Mouse (Mus musculus) liver, embryonic 15.5 days (tissue): ENCODE measurements around the gene Sgpl1. TPM values are rescaled to one million over a fixed set of nuclear protein-coding genes. Genes with fewer than 3 reads are reported as not detected.

Experiments
- ATAC-seq: fragments of 200-750 bp; cut with Nextera tagmentation; 2 replicates; pipeline ENCODE4 v1.8.0; 2017; ENCODE audit warnings: moderate number of reproducible peaks, mild to moderate bottlenecking, moderate library complexity; ENCODE audit not compliant: insufficient read depth
- H3K27ac ChIP-seq: fragments of 300-500 bp; sonication (generic); replicated peaks from 2 replicates; pipeline ENCODE4 v1.5.1; 2015; ENCODE audit warnings: mild to moderate bottlenecking, inconsistent platforms
- H3K27me3 ChIP-seq: fragments of 300-500 bp; sonication (generic); 2 replicates; pipeline ENCODE4 v1.6.1; 2015; ENCODE audit warnings: mild to moderate bottlenecking, inconsistent platforms
- H3K36me3 ChIP-seq: fragments of 300-500 bp; sonication (generic); replicated peaks from 2 replicates; pipeline ENCODE4 v1.6.1; 2015; ENCODE audit warnings: moderate library complexity, mild to moderate bottlenecking, inconsistent platforms
- H3K4me1 ChIP-seq: fragments of 300-500 bp; sonication (generic); replicated peaks from 2 replicates; pipeline ENCODE4 v1.6.1; 2015; ENCODE audit warnings: inconsistent platforms
- H3K4me2 ChIP-seq: fragments of 300-500 bp; sonication (generic); 2 replicates; pipeline ENCODE4 v1.6.1; 2015; ENCODE audit warnings: moderate library complexity, mild to moderate bottlenecking, inconsistent platforms
- H3K4me3 ChIP-seq: fragments of 300-500 bp; sonication (generic); replicated peaks from 2 replicates; pipeline ENCODE4 v1.5.1; 2015; ENCODE audit warnings: mild to moderate bottlenecking, inconsistent platforms
- H3K9ac ChIP-seq: fragments of 300-500 bp; sonication (generic); 2 replicates; pipeline ENCODE4 v1.6.1; 2015; ENCODE audit warnings: moderate library complexity, mild to moderate bottlenecking, inconsistent platforms
- H3K9me3 ChIP-seq: fragments of 300-500 bp; sonication (generic); replicated peaks from 2 replicates; pipeline ENCODE4 v1.6.1; 2016; ENCODE audit warnings: inconsistent platforms
- WGBS: fragments of 180-500 bp; shearing (Covaris S2); methylation state at CpG from one replicate; pipeline ENCODE4 v1.1.7; 2015; ENCODE audit warnings: mixed read lengths; ENCODE audit not compliant: insufficient replicate concordance; 5-methylcytosine and 5-hydroxymethylcytosine counted together
- polyA plus RNA-seq: library from polyadenylated mRNA; unstranded; fragments of >200 nt; fragmentation: Nextera tagmentation; extraction: Ambion mirVana; gene quantifications from 2 replicates; pipeline ENCODE4 v1.2.1, GENCODE M21; 2015

Sgpl1 gene
- polyA plus RNA-seq, 1 experiment from 2014 or later = 17.8 TPM

DNA sequence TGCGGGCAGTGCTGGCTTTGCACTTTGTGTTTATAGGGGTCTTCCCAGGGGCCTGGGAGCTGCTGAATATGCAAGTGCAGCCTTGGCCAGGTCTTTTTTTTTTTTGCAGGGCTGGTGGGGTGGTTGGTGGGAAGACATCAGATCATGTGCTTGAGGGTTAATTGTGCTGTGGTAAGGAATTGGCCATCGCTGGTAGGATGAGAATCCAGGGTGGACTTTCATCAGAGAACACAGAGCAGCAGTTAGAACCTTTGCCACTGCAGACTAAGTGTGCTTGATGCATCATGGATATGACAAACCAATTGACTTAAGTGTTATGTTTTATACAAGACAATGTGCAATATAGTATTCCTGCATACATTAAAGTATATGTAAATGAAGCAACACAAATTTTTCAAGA, 62.1 kb downstream of the Sgpl1 start:
- no peak overlapping the region for H3K4me2 ChIP-seq
- H3K4me3 ChIP-seq = no peak overlapping the region
- no peak for ATAC-seq
- 79% methylated on average over 2 of the region's 2 CpGs for WGBS
- peaks cover 24% of the 10 kb centered on the region for H3K4me1 ChIP-seq
- H3K9ac ChIP-seq = no peak overlapping the region
- no peak overlapping the region for H3K27ac ChIP-seq
- no peaks in the 10 kb centered on the region for H3K27me3 ChIP-seq
- H3K9me3 ChIP-seq = no peaks in the 10 kb centered on the region
- no peaks in the 10 kb centered on the region for H3K36me3 ChIP-seq

DNA sequence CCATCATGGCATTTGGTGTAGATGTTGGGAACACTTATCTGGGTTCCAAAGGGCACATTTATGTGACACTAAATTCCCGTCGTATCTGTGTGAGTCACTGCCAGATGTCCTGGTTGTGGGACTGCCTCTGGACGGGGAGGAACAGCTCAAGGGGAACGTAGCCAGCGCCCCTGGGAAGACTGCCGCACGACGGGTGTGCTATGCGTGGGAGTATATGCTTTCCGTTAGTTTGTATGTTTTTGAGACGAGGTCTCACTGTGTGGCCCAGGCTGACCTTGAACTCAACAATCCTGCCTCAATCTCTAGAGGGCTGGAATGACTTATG, 66.6 kb downstream of the Sgpl1 start:
- no peak for ATAC-seq
- H3K4me2 ChIP-seq = 0 out of 2 replicates have a peak overlapping the region, but pooled peaks have one; percentile 48
- WGBS = 63% methylated on average over 11 of the region's 11 CpGs
- H3K4me1 ChIP-seq = 0 out of 2 replicates have a peak, but pooled peaks cover 11% of the 10 kb centered on the region
- H3K27me3 ChIP-seq = peaks cover 8% of the 10 kb centered on the region; the same call in 1 of the 2 replicates
- H3K27ac ChIP-seq = no peak overlapping the region
- no peak overlapping the region for H3K4me3 ChIP-seq
- H3K9ac ChIP-seq = no peak overlapping the region
- H3K9me3 ChIP-seq = no peaks in the 10 kb centered on the region
- H3K36me3 ChIP-seq = no peaks in the 10 kb centered on the region

DNA sequence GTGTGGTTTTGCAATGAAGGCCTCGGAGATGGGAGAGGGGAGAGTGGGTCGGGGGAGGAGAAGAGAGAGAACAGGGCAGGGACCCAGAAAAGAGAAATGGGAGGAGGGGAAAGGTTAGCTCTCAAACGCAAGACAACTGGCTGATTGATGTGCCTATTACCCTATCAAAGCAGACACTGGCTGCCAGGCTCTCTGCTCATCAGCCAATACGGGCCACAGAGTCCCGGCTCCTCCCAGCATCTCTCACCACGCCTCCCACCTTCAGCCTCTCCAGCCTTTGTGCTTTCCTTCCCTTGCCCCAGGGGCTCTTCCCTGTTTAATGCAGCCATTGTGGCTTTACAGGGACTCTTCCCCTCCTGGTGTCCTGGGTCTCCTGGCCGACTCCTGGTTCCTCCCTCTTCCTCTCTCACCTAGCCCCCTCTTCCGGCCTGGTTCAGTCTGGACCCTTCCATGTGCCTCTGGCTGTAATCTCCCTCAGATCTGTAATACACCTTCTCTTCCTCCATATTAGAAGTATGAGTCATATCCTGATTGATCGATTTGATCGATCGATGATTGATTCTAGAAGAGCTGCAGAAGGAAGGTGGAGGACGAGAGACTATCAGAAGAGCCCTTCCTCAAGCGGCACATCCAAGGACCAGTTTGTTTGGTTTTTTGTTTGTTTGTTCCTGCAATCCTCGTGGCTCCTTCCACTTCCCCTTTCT, 67.1 kb downstream of the Sgpl1 start:
- 33% methylated on average over 14 of the region's 14 CpGs for WGBS
- Histone ChIP-seq H3K9me3 (no peaks in the 10 kb centered on the region), H3K9ac (no peak overlapping the region), H3K27me3 (peaks cover 8% of the 10 kb centered on the region; the same call in 1 of the 2 replicates), H3K27ac (no peak overlapping the region), H3K4me1 (0 out of 2 replicates have a peak, but pooled peaks cover 11% of the 10 kb centered on the region), H3K4me3 (0 out of 2 replicates have a peak overlapping the region, but pooled peaks have one; percentile 6), H3K4me2 (peak overlapping the region; percentile 48), H3K36me3 (no peaks in the 10 kb centered on the region)
- ATAC-seq = peak; percentile 80

DNA sequence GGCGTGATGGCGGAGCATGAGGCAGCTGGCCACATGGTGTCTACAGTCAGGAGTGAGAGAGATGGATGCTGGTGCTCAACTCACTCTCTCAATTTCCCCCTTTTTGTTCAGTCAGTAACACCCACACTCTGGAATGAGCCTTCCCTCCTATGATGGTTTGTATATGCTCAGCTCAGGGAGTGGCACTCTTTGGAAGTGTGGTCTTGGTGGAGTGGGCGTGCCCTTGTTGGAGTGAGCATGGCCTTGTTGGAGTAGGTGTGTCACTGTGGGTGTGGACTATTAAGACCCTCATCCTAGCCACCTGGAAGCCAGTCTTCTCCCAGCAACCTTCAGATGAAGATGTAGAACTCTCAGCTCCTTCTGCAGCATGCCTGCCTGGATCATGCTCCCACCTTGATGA, 71.9 kb downstream of the Sgpl1 start:
- no peak overlapping the region for H3K9ac ChIP-seq
- H3K4me1 ChIP-seq = 0 out of 2 replicates have a peak, but pooled peaks cover 8% of the 10 kb centered on the region
- 59% methylated on average over 3 of the region's 3 CpGs for WGBS
- no peak for ATAC-seq
- H3K9me3 ChIP-seq = no peaks in the 10 kb centered on the region
- peaks cover 23% of the 10 kb centered on the region for H3K27me3 ChIP-seq
- H3K4me3 ChIP-seq = no peak overlapping the region
- no peaks in the 10 kb centered on the region for H3K36me3 ChIP-seq
- no peak overlapping the region for H3K27ac ChIP-seq
- no peak overlapping the region for H3K4me2 ChIP-seq

DNA sequence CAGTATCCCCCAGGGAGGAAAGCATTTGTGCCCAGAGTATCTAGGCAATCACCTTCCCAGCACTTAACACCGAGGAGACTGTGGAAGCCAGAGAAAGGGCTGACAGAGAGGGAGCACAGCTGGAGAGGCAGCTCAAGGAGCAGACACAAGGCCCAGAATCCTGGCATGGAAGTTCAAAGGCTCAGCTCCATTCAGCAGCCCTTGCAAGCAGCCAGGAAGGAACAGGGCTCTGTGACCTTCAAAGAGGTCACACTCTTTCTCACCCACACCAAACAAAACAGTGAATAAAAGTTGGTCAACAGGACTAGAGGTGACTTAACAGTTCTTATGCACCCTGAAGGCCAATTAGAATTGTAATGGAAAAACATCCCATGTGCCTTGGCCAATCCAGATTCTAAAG, 72.9 kb downstream of the Sgpl1 start:
- no peak for ATAC-seq
- Histone ChIP-seq H3K27me3 (peaks cover 25% of the 10 kb centered on the region), H3K36me3 (no peaks in the 10 kb centered on the region), H3K9ac (no peak overlapping the region), H3K4me3 (no peak overlapping the region), H3K4me1 (no peaks in the 10 kb centered on the region), H3K27ac (no peak overlapping the region), H3K9me3 (no peaks in the 10 kb centered on the region), H3K4me2 (no peak overlapping the region)
- 4% methylated on average over 1 of the region's 1 CpGs for WGBS

DNA sequence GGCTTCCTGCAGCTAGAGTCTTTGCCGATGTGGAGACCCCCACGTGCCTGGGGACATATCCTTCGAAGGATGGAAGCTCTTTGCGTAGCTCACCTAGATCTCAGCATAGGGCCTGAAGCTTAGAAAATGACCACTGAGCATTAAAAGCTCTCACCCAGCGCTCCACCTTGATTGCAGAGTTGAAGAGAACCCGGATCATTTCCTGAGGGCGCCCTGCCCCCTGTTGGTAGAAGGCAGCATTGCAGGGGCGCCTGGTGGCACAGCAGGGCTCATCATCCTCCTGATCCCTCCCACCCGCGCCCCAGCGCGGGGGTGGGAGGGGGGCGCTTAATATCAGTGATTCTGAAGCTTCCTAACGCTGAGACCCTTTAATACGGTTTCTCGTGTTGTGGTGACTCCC, 75.2 kb downstream of the Sgpl1 start:
- no peak for ATAC-seq
- no peak overlapping the region for H3K4me2 ChIP-seq

DNA sequence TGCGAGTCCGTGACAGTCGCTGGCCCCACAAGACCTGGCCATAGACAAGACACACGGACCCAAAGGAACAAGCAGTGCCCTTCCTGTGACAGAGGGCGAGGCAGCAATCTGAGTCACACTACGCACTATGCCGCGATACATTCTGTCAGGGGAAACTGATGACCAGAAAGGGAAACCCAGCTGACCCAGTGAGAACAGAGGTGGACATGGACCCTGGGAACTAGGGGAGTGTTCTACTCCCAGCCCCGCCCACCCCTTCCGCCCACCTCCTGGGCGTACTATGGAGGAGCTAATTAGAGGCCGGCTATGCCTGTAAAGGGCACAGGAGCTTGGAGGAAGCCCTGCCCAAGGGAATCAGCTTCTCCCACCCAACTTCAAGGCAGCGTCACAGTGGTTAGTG, 78.3 kb downstream of the Sgpl1 start:
- Histone ChIP-seq H3K4me1 (peaks cover 17% of the 10 kb centered on the region), H3K4me3 (no peak overlapping the region), H3K9ac (no peak overlapping the region)

More for the DNA sequence above, 75.2 kb downstream of the Sgpl1 start:
- peaks cover 6% of the 10 kb centered on the region; the same call in 1 of the 2 replicates for H3K4me1 ChIP-seq
- H3K9ac ChIP-seq = no peak overlapping the region
- no peaks in the 10 kb centered on the region for H3K9me3 ChIP-seq
- 9% methylated on average over 16 of the region's 16 CpGs for WGBS
- no peak overlapping the region for H3K4me3 ChIP-seq
- H3K27ac ChIP-seq = no peak overlapping the region
- H3K36me3 ChIP-seq = no peaks in the 10 kb centered on the region
- peaks cover 27% of the 10 kb centered on the region for H3K27me3 ChIP-seq

DNA sequence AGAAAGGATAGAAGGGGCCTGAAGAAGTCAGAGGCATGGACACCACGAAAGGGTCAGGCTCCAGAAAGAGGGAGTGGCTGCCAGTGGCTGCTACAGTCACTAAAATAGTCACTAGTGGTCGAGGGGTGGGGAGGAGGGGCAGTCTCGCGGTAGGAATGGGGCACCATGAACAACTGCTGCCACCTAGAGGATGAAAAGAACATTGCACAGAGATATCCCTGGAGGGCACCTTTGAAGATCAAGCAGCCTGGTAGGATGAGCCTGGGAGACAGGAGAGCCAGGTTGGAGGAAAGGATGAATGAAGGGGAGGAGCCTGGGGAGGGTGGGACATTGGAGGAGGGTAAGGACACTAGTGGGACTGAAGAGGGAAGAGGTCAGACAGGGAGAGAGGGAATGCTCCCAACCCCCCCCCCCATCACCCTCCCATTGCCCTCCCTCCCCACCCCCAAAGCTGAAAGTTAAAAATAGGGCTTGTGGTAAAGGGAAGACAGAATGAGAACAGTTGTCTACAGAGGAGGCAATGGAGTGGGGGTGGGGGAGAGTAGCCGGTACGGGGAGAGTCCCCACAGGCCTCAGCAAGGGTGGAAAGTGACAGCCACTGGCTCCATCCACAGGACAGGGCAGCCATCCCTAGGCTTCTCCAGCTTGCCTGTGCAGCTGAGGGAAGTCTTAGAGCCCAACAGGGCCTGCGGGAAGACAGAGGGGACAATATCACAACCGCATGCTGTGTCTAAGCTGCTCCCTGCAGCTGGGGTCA, 78.9 kb downstream of the Sgpl1 start:
- 0 out of 2 replicates have a peak, but pooled peaks have one; percentile 26 for ATAC-seq
- 9% methylated on average over 8 of the region's 8 CpGs for WGBS

More for the DNA sequence above, 78.3 kb downstream of the Sgpl1 start:
- Histone ChIP-seq H3K36me3 (no peaks in the 10 kb centered on the region), H3K27me3 (peaks cover 24% of the 10 kb centered on the region), H3K9me3 (no peaks in the 10 kb centered on the region), H3K4me2 (no peak overlapping the region), H3K27ac (no peak overlapping the region)
- ATAC-seq = no peak
- WGBS = 20% methylated on average over 13 of the region's 13 CpGs

DNA sequence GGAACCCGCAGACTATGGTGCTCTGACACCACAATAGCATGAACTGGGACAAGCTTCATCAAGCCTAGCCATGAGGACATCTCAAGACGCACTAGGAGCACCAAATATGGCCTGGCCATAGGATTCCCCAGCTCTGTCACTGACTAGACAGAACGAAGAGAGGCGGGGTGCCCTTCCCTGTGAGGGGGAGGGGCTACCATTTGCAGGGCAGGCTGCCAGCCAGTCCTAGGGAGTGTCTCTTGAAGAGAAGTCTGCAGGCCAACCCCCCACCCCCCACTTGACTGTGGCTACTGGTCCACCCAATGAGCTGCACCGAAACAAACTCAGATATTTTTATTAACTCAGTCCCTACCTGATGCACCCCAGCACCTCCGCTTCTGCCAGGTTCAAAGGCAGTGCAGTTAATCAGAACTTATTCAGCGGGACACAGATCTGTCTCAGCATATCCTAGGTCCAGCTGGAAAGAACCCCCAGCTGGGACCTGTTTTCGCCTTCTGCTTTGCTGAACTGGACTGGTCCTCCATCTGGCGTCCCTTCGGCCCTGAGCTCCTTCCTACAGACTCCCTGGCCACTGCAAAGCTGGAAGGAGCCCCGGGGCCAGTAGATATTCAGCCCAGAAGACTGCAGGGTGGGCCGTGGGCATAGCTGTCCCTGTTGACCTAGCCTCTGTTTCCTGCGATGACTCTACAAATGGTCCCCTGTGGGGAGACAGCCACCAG, 82.1 kb downstream of the Sgpl1 start:
- peaks cover 17% of the 10 kb centered on the region for H3K4me1 ChIP-seq
- H3K9ac ChIP-seq = no peak overlapping the region
- no peak overlapping the region for H3K4me2 ChIP-seq
- H3K27me3 ChIP-seq = peaks cover 13% of the 10 kb centered on the region; the same call in 1 of the 2 replicates
- H3K9me3 ChIP-seq = no peaks in the 10 kb centered on the region
- H3K4me3 ChIP-seq = no peak overlapping the region
- H3K36me3 ChIP-seq = no peaks in the 10 kb centered on the region
- no peak for ATAC-seq
- no peak overlapping the region for H3K27ac ChIP-seq
- 47% methylated on average over 13 of the region's 13 CpGs for WGBS

More for the DNA sequence above, 78.9 kb downstream of the Sgpl1 start:
- H3K27me3 ChIP-seq = peaks cover 23% of the 10 kb centered on the region; the same call in 1 of the 2 replicates
- no peak overlapping the region for H3K4me2 ChIP-seq
- H3K4me3 ChIP-seq = no peak overlapping the region
- H3K27ac ChIP-seq = no peak overlapping the region
- H3K36me3 ChIP-seq = no peaks in the 10 kb centered on the region
- peaks cover 17% of the 10 kb centered on the region for H3K4me1 ChIP-seq
- H3K9ac ChIP-seq = no peak overlapping the region; the same call in 1 of the 2 replicates
- H3K9me3 ChIP-seq = no peaks in the 10 kb centered on the region

DNA sequence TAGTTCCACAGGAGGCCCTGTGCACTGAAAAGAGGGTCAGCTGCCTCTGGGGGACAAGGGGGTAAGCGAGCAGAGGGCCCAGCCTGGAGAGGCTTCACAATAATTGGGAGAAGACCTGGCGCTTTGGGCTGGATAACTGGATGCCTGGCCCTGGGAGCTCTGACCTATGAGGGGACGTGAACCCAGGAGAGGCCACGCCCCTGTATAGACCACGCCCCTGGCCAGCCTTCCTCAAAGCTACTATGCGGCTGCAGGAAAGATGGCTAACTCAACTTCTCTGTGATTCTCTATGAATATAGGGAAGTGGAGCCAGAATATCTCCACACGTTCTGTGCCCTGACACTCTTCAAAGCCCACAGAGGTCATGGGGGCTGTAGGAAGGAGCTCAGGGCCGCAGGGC, 82.9 kb downstream of the Sgpl1 start:
- no peaks in the 10 kb centered on the region for H3K9me3 ChIP-seq
- H3K27me3 ChIP-seq = peaks cover 11% of the 10 kb centered on the region; the same call in 1 of the 2 replicates
- no peak overlapping the region for H3K9ac ChIP-seq
- H3K4me3 ChIP-seq = no peak overlapping the region
- H3K4me2 ChIP-seq = peak overlapping the region; percentile 8; the same call in 1 of the 2 replicates
- H3K27ac ChIP-seq = no peak overlapping the region
- no peaks in the 10 kb centered on the region for H3K36me3 ChIP-seq
- 0 out of 2 replicates have a peak, but pooled peaks have one; percentile 30 for ATAC-seq
- WGBS = 16% methylated on average over 8 of the region's 8 CpGs
- peaks cover 23% of the 10 kb centered on the region for H3K4me1 ChIP-seq
